Mouse (Mus musculus) spleen, adult 2 months (tissue): ENCODE data around the gene Ghrhr. TPM values are rescaled to one million over a fixed set of nuclear protein-coding genes. Genes with fewer than 3 reads are reported as not detected.
A peak's percentile ranks its signal among the peaks of the same experiment; 100 is the strongest.

ENCODE experiments used
- DNase-seq, 2 experiments: peaks; one replicate each; pipeline versions ENCODE4 v3.0.0 to v3.0.0-alpha.2; 2012 to 2021; ENCODE audit warnings: low spot score in 2 of 2, low read depth in 1 of 2
- H3K27ac ChIP-seq: fragments of 200-500 bp; 2 replicates; pipeline ENCODE4 v1.5.1; 2012; ENCODE audit warnings: low read length, inconsistent platforms; ENCODE audit not compliant: insufficient read depth
- H3K27me3 ChIP-seq: fragments of 200-500 bp; 2 replicates; pipeline ENCODE4 v1.6.1; 2012; ENCODE audit warnings: mild to moderate bottlenecking, moderate library complexity, low read length, inconsistent platforms; ENCODE audit not compliant: control insufficient read depth, insufficient read depth
- H3K36me3 ChIP-seq: fragments of 200-500 bp; 2 replicates; pipeline ENCODE4 v1.6.1; 2012; ENCODE audit warnings: mild to moderate bottlenecking, low read length, inconsistent platforms; ENCODE audit not compliant: control insufficient read depth, insufficient read depth
- H3K4me1 ChIP-seq: fragments of 200-500 bp; 2 replicates; pipeline ENCODE4 v1.6.1; 2011; ENCODE audit warnings: inconsistent platforms; ENCODE audit not compliant: control insufficient read depth, insufficient read depth, insufficient read length
- H3K4me3 ChIP-seq: fragments of 200-500 bp; 2 replicates; pipeline ENCODE4 v1.5.1; 2011; ENCODE audit warnings: mild to moderate bottlenecking, inconsistent platforms; ENCODE audit not compliant: insufficient read depth, insufficient read length; ENCODE audit errors: extremely low read depth
- CTCF ChIP-seq: fragments of 200-500 bp; IDR thresholded peaks from 2 replicates; pipeline ENCODE4 v1.5.1; 2011; ENCODE audit warnings: mild to moderate bottlenecking, inconsistent platforms; ENCODE audit not compliant: insufficient read depth, insufficient read length, insufficient replicate concordance; ENCODE audit errors: extremely low read depth
- POLR2A ChIP-seq: fragments of 200-500 bp; IDR thresholded peaks from 2 replicates; pipeline ENCODE4 v1.6.1; 2011; ENCODE audit warnings: low read depth, low read length, inconsistent platforms
- WGBS: fragments of 180-500 bp; shearing (Covaris S2); methylation state at CpG from one replicate; pipeline ENCODE4 v1.1.7; 2018; 5-methylcytosine and 5-hydroxymethylcytosine counted together
- polyA plus RNA-seq: library from polyadenylated mRNA; depleted of rRNA; stranded (reverse); fragments of >200 nt; gene quantifications from 2 replicates; pipeline ENCODE4 v1.2.3, GENCODE M21; 2012

The Ghrhr gene
- polyA plus RNA-seq, 1 experiment, result not detected

DNA sequence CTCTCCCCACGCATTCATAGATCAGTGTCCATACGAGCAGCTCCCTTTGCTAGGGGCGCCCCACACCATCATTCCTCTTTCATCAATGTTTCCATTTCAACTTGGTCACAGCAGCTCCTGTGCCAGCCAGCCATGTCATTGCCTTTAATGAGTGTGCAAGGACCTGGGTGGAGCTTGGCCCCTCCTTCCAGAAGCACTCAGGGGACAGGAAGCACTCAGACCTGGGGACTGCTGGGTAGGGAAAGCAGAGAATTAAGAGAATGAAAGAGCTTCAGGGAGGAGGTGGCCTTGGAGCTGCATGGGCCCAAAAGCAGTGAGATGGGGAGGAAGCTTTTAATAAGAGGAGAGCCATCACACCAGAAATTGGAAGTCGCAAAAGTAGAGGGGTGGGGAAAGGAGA, 5.9 kb downstream of the Ghrhr start:
- DNase-seq, result no peak
- TF ChIP-seq CTCF, result no peak
- TF ChIP-seq POLR2A, result no peak
- no peaks in the 10 kb centered on the region for H3K4me1 ChIP-seq
- no peak overlapping the region for H3K4me3 ChIP-seq
- no peak overlapping the region for H3K27ac ChIP-seq
- H3K27me3 ChIP-seq, result no peaks in the 10 kb centered on the region
- no peaks in the 10 kb centered on the region for H3K36me3 ChIP-seq
- WGBS, result 93% methylated on average over 4 of the region's 4 CpGs

DNA sequence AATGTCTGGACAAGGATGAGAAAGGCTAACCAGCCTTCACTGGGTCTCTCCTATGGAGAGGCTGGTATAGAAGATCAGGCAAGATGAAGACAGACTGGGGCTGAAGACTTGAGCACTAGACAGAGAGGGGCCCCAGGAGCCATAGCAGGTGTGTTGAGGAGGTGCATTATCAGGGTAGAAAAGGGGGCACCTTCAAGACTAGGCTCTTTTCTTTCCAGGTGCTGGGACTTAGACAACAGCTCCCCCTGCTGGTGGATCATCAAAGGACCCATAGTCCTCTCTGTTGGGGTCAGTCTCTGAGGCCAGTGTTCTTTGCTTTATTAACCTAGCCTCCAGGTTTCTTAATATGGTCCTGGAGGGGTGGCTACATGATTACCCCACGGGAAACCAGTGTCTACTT, 7.8 kb downstream of the Ghrhr start:
- peak; percentile 55; the same call in 1 of the 2 replicates for TF ChIP-seq CTCF
- TF ChIP-seq POLR2A, result no peak
- Histone ChIP-seq H3K27ac (no peak overlapping the region), H3K4me1 (no peaks in the 10 kb centered on the region), H3K36me3 (no peaks in the 10 kb centered on the region), H3K27me3 (no peaks in the 10 kb centered on the region), H3K4me3 (no peak overlapping the region)
- 5% methylated on average over 1 of the region's 1 CpGs for WGBS
- DNase-seq, result peak in 1 of 2 experiments; percentile 17

DNA sequence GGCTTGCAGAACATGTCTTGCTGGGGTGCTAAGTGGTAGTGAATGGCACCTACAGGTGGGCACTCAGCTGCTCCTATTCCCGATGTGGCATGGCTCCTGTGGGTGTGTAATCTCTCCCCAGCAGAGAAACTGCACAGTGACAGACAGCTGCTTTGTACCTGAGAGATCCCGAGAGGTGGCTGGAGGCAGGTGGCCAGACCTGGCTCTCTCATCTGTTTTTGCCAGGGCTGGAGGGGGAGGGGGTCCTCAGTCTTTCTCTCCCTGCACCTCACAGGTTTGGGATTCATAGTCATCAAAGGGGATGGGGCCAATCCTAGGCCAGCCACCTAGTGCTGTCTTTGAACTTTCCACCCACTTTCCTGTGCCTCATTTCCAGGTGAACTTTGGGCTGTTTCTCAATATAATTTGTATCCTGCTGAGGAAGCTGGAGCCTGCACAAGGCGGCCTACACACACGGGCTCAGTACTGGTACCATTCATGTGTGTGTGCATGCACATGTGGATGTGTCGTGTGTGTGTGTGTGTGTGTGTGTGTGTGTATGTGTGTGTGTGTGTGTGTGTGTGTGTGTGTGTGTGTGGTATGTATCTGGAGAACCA, 8.4 kb downstream of the Ghrhr start:
- TF ChIP-seq CTCF, result no peak
- TF ChIP-seq POLR2A, result no peak
- Histone ChIP-seq H3K4me1 (no peaks in the 10 kb centered on the region), H3K4me3 (no peak overlapping the region), H3K27ac (no peak overlapping the region), H3K27me3 (no peaks in the 10 kb centered on the region), H3K36me3 (no peaks in the 10 kb centered on the region)
- 62% methylated on average over 5 of the region's 5 CpGs for WGBS
- DNase-seq, result no peak

DNA sequence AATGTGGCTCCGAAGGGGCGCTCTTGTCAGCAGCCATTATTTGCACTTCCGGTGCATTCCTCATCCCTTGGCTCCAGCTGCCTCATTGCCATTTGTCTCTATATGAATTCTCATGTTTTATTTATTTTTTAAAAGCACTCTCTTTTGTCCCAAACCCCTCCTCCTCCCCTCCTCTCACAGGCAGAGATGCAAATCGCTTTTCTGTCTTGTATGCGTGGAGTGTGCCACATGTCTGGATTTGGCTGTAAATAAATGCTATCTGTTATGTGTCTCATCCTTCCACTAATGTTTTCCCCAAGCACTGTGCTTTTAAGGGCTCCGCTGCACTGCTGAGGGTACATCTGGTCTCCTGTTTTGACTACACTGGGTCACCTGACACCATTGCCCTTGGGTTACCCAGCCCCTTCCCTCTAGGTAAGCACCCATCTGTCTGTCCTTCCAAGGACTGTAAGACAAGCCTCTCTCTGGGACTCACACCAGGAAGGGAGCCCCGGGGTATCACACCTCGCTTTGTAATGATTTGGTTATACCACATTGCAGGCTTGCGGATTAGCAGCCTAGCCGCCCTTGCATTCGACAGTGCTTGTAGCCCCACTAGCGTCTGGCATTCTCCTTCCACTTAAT, 12.6 kb downstream of the Ghrhr start:
- Histone ChIP-seq H3K27ac (no peak overlapping the region), H3K4me1 (no peaks in the 10 kb centered on the region), H3K27me3 (no peaks in the 10 kb centered on the region), H3K36me3 (no peaks in the 10 kb centered on the region), H3K4me3 (no peak overlapping the region)
- no peak for TF ChIP-seq POLR2A
- no peak for TF ChIP-seq CTCF
- DNase-seq, result no peak
- 54% methylated on average over 12 of the region's 12 CpGs for WGBS

DNA sequence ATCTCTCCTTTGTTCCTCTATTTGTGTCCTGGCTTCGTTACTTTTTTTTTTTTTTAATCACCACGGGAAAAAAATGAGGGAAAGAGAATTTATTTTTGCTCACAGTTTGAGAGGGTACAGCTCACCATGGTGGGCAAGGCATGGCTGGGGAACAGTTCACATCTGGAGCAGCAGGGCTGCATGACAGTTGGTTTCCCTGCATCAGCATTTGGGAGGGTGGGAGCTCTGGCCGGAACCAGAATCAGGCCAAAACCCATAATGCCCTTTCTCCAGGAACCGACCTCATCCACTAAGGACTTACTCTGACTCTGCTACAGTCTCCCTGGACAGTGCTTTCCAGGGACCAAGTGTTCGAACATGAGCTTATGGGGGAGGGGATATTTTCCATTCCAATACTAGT, 13.2 kb downstream of the Ghrhr start:
- no peaks in the 10 kb centered on the region for H3K27me3 ChIP-seq
- 63% methylated on average over 5 of the region's 5 CpGs for WGBS
- no peaks in the 10 kb centered on the region for H3K4me1 ChIP-seq

DNA sequence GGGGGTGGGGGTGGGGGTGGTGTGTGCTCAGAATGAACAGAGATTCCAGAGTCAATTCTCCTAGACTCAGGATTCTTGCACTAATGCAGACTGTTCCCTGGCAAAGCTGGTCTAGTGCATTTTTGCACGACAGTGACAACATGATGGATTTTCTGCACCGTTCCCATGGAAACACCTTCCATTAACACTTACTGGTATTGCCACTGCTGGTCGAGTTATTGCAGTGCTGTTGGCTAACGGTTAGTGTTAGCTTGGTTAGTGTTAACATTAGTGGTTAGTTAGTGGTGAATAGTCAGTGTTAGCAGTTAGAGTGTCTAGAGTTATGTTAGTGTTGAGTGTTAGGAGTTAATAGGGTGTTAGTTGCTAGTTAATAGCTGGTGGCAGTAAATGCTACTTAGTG, 15.7 kb downstream of the Ghrhr start:
- H3K4me1 ChIP-seq, result no peaks in the 10 kb centered on the region
- H3K27ac ChIP-seq, result no peak overlapping the region
- no peak for DNase-seq
- no peak overlapping the region for H3K4me3 ChIP-seq
- WGBS, result 35% methylated on average over 4 of the region's 4 CpGs
- no peak for TF ChIP-seq CTCF
- no peaks in the 10 kb centered on the region for H3K27me3 ChIP-seq
- no peaks in the 10 kb centered on the region for H3K36me3 ChIP-seq

More for the DNA sequence above, 13.2 kb downstream of the Ghrhr start:
- TF ChIP-seq CTCF, result no peak
- no peak for TF ChIP-seq POLR2A
- Histone ChIP-seq H3K4me3 (no peak overlapping the region), H3K27ac (no peak overlapping the region), H3K36me3 (no peaks in the 10 kb centered on the region)
- no peak for DNase-seq

DNA sequence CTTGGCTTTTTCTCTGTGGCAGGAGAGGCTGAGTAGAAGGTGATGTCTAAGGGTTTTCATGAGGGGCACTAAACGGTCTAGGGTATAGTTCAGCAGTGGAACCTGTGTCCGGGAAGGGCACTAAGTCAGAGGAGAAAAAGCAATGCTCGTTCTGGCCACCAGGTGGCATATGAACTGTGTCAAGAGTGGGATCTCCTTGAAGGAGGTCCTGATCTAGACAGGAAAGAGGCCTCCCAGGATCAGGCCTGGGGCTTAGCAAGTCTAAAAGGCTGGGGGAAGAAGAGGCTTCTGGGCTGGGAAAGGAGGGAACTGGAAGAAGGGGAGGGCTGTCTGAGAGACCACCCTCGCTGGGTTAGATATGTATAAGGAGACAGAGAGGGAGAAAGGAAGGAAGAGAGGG, 16.4 kb downstream of the Ghrhr start:
- Histone ChIP-seq H3K27ac (no peak overlapping the region), H3K27me3 (no peaks in the 10 kb centered on the region), H3K4me3 (no peak overlapping the region), H3K4me1 (no peaks in the 10 kb centered on the region), H3K36me3 (no peaks in the 10 kb centered on the region)
- TF ChIP-seq POLR2A, result no peak
- TF ChIP-seq CTCF, result peak; percentile 15; the same call in 1 of the 2 replicates
- WGBS, result 11% methylated on average over 4 of the region's 4 CpGs
- DNase-seq, result peak in 1 of 2 experiments; percentile 25
